8 mouse cellular contexts compared by ENCODE assay signal in the genomic region with DNA sequence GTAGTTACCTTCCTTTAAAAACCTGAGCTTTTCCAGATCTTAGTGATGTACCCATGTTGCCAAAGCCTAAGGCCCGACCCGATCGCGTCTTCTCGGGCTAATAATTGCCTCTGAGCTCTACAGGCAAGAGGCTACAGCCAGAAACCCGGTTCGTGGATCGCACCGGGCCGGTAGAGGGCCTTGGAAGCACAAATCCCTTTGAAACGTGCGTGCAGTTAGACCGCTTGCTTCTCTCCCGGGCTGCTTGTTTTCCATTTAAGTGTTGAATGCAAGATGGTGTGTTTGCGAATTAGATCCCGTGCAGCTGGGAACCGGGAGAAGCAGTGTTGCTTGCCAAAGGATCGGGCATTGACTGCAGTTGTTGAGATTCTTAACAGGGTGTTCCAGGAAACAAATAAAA. TPM values are rescaled to one million over a fixed set of nuclear protein-coding genes. Genes with fewer than 3 reads are reported as not detected.
DNase-seq lines count a peak whose midpoint lies in the region; ATAC-seq and TF ChIP-seq lines count a peak whose summit lies in the region.

No protein-coding gene starts in this region.

- no peak overlapping the region for H3K27ac ChIP-seq in forebrain, embryonic 13.5 days
- peak overlapping the region; percentile 82 for H3K27ac ChIP-seq in heart, postnatal 0 days (ENCODE audit: low read depth)
- H3K27ac ChIP-seq in liver, embryonic 16.5 days (ENCODE audit: low read length): peak overlapping the region; percentile 54; the same call in 1 of the 2 replicates
- H3K27ac ChIP-seq in neural tube, embryonic 14.5 days (ENCODE audit: low read depth, low read length): no peak overlapping the region; the same call in 1 of the 2 replicates

- peak overlapping the region; percentile 80 for H3K4me3 ChIP-seq in E14TG2a.4 (replicated peaks; ENCODE audit: low read length)
- H3K4me3 ChIP-seq in forebrain, embryonic 13.5 days: peak overlapping the region; percentile 59
- H3K4me3 ChIP-seq in heart, postnatal 0 days (ENCODE audit: low read depth, low read length): peak overlapping the region; percentile 89
- peak overlapping the region; percentile 75 for H3K4me3 ChIP-seq in liver, embryonic 16.5 days (ENCODE audit: low read depth, low read length)
- peak overlapping the region; percentile 74 for H3K4me3 ChIP-seq in neural tube, embryonic 14.5 days (ENCODE audit: low read depth, low read length)

- TF ChIP-seq EP300 in heart, postnatal 0 days (IDR thresholded peaks at IDR 0.05; ENCODE audit: low read depth): no peak

- ATAC-seq in forebrain, embryonic 13.5 days: no peak
- ATAC-seq in heart, postnatal 0 days (ENCODE audit: insufficient read depth, low read depth): peak; percentile 26; the same call in 1 of the 2 replicates
- ATAC-seq in liver, embryonic 16.5 days (ENCODE audit: low read depth): no peak
- no peak for ATAC-seq in neural tube, embryonic 14.5 days (ENCODE audit: low read depth)

- H3K36me3 ChIP-seq in E14TG2a.4 (ENCODE audit: insufficient read depth, low read length): peaks cover 16% of the 10 kb centered on the region
- H3K36me3 ChIP-seq in forebrain, embryonic 13.5 days (ENCODE audit: poor library complexity, severe bottlenecking): no peaks in the 10 kb centered on the region
- no peaks in the 10 kb centered on the region for H3K36me3 ChIP-seq in heart, postnatal 0 days (replicated peaks; ENCODE audit: control insufficient read depth, insufficient read depth, low read length)
- H3K36me3 ChIP-seq in liver, embryonic 16.5 days (ENCODE audit: control insufficient read depth, insufficient read depth): no peaks in the 10 kb centered on the region
- no peaks in the 10 kb centered on the region for H3K36me3 ChIP-seq in neural tube, embryonic 14.5 days (ENCODE audit: control insufficient read depth, insufficient read depth, low read length)

- peaks cover 36% of the 10 kb centered on the region for H3K27me3 ChIP-seq in E14TG2a.4 (ENCODE audit: insufficient read depth, low read length)
- H3K27me3 ChIP-seq in forebrain, embryonic 13.5 days: peaks cover 55% of the 10 kb centered on the region
- no peaks in the 10 kb centered on the region for H3K27me3 ChIP-seq in heart, postnatal 0 days (ENCODE audit: control insufficient read depth, insufficient read depth, low read length)
- H3K27me3 ChIP-seq in liver, embryonic 16.5 days (ENCODE audit: control insufficient read depth, insufficient read depth, low read depth, low read length): peaks cover 18% of the 10 kb centered on the region
- H3K27me3 ChIP-seq in neural tube, embryonic 14.5 days (ENCODE audit: control insufficient read depth, insufficient read depth, low read length): peaks cover 27% of the 10 kb centered on the region; the same call in 1 of the 2 replicates

- peaks cover 79% of the 10 kb centered on the region for H3K4me1 ChIP-seq in E14TG2a.4 (replicated peaks; ENCODE audit: low read depth, low read length)
- H3K4me1 ChIP-seq in forebrain, embryonic 13.5 days: peaks cover 24% of the 10 kb centered on the region
- H3K4me1 ChIP-seq in heart, postnatal 0 days (ENCODE audit: control insufficient read depth, insufficient read depth): peaks cover 13% of the 10 kb centered on the region
- H3K4me1 ChIP-seq in liver, embryonic 16.5 days (ENCODE audit: control insufficient read depth, low read depth, low read length): peaks cover 8% of the 10 kb centered on the region
- 0 out of 2 replicates have a peak, but pooled peaks cover 7% of the 10 kb centered on the region for H3K4me1 ChIP-seq in neural tube, embryonic 14.5 days (ENCODE audit: control insufficient read depth, insufficient read depth, low read length)

- peak; percentile 87 for DNase-seq in brain, embryonic 14.5 days (ENCODE audit: low read depth)
- peak; percentile 61 for DNase-seq in heart, postnatal 0 days (ENCODE audit: low spot score)
- peak; percentile 80 to 81 for DNase-seq in kidney, postnatal 36 days
- peak; percentile 24 for DNase-seq in thymus, postnatal 0 days (ENCODE audit: low spot score)

- no peak overlapping the region for H3K9ac ChIP-seq in forebrain, embryonic 13.5 days
- H3K9ac ChIP-seq in heart, postnatal 0 days (replicated peaks; ENCODE audit: low read depth, low read length): peak overlapping the region; percentile 35
- peak overlapping the region; percentile 50 for H3K9ac ChIP-seq in liver, embryonic 16.5 days (ENCODE audit: low read depth, low read length)
- H3K9ac ChIP-seq in neural tube, embryonic 14.5 days (replicated peaks; ENCODE audit: low read depth, low read length): peak overlapping the region; percentile 29; the same call in 1 of the 2 replicates

- no peak for TF ChIP-seq CTCF in E14TG2a.4 (conservative IDR thresholded peaks at IDR 0.05; ENCODE audit: low read length)
- peak; percentile 22; the same call in 1 of the 2 replicates for TF ChIP-seq CTCF in brain, embryonic 14.5 days (IDR thresholded peaks at IDR 0.05; ENCODE audit: borderline replicate concordance, extremely low read depth, insufficient read depth, insufficient read length)
- TF ChIP-seq CTCF in heart, postnatal 0 days (IDR thresholded peaks at IDR 0.05; ENCODE audit: low read depth): peak; percentile 38

- TF ChIP-seq POLR2A in brain, embryonic 14.5 days (IDR thresholded peaks at IDR 0.05; ENCODE audit: borderline replicate concordance, extremely low read depth, insufficient read depth, insufficient read length, poor library complexity, severe bottlenecking): no peak

- H3K4me2 ChIP-seq in forebrain, embryonic 13.5 days: peak overlapping the region; percentile 92
- H3K4me2 ChIP-seq in heart, postnatal 0 days (ENCODE audit: low read depth, low read length): peak overlapping the region; percentile 66
- peak overlapping the region; percentile 71 for H3K4me2 ChIP-seq in liver, embryonic 16.5 days (ENCODE audit: low read depth, low read length)
- H3K4me2 ChIP-seq in neural tube, embryonic 14.5 days (ENCODE audit: low read depth, low read length): peak overlapping the region; percentile 73

- WGBS in forebrain, embryonic 13.5 days: under 1% methylated on average over 18 of the region's 18 CpGs
- under 1% methylated on average over 18 of the region's 18 CpGs for WGBS in heart, postnatal 0 days
- under 1% methylated on average over 18 of the region's 18 CpGs for whole genome bisulfite sequencing in liver, embryonic 16.5 days (ENCODE audit: insufficient replicate concordance)
- under 1% methylated on average over 18 of the region's 18 CpGs for WGBS in neural tube, embryonic 14.5 days

- H3K9me3 ChIP-seq in E14TG2a.4 (ENCODE audit: low read length): no peaks in the 10 kb centered on the region
- H3K9me3 ChIP-seq in forebrain, embryonic 13.5 days (replicated peaks): no peaks in the 10 kb centered on the region
- no peaks in the 10 kb centered on the region for H3K9me3 ChIP-seq in heart, postnatal 0 days (replicated peaks; ENCODE audit: control insufficient read depth, low read length)
- H3K9me3 ChIP-seq in liver, embryonic 16.5 days (replicated peaks; ENCODE audit: control insufficient read depth, low read length): no peaks in the 10 kb centered on the region
- no peaks in the 10 kb centered on the region for H3K9me3 ChIP-seq in neural tube, embryonic 14.5 days (ENCODE audit: control insufficient read depth, low read length)

RNA-seq across cellular contexts. Expression of gene Etv5, which starts 0.8 kb away (rescaled TPM):
- 19.1 and 20.6 TPM in 2 replicates for polyA plus RNA-seq in brain, embryonic 14.5 days (2012; rRNA removed)
- polyA plus RNA-seq in forebrain, embryonic 13.5 days (2015; fragmentation: Nextera tagmentation; extraction: Ambion mirVana): 14.5 and 15.0 TPM in 2 replicates
- total RNA-seq in heart, postnatal 0 days (2014; rRNA removed; ENCODE audit: low replicate concordance): 14.8 and 23.2 TPM in 2 replicates
- polyA plus RNA-seq in heart, postnatal 0 days (2015; fragmentation: Nextera tagmentation; extraction: Ambion mirVana): 7.4 and 7.7 TPM in 2 replicates
- 3.2 and 3.8 TPM in 2 replicates for polyA plus RNA-seq in liver, embryonic 16.5 days (2015; fragmentation: Nextera tagmentation; extraction: Ambion mirVana)
- 18.3 and 26.1 TPM in 2 replicates for polyA plus RNA-seq in neural tube, embryonic 14.5 days (2014; fragmentation: Nextera tagmentation; extraction: Ambion mirVana)
- polyA plus RNA-seq in thymus, postnatal 0 days (2015; fragmentation: Nextera tagmentation; extraction: Ambion mirVana): 12.1 and 14.7 TPM in 2 replicates

Comparison
In these comparisons a context has a peak if more than half of its experiments do, and no peak if none do; other contexts are left out.
1. DNase-seq: peak in every context shown above with its lines; median percentile 87 in brain, embryonic 14.5 days; 80 in kidney, postnatal 36 days; 61 in heart, postnatal 0 days; 24 in thymus, postnatal 0 days.
2. H3K27ac ChIP-seq: peak in heart, postnatal 0 days (single experiment) and liver, embryonic 16.5 days (single experiment); none in forebrain, embryonic 13.5 days (single experiment) and neural tube, embryonic 14.5 days (single experiment).
3. Peak in every context shown above with its lines, with median percentiles within 50 percentile points of each other: H3K4me3 ChIP-seq and H3K4me2 ChIP-seq.